Mouse (Mus musculus) forebrain, embryonic 11.5 days (tissue): ENCODE results near the gene Suco. TPM values are rescaled to one million over a fixed set of nuclear protein-coding genes. Genes with fewer than 3 reads are reported as not detected.

Experiments used
- ATAC-seq: fragments of 200-750 bp; cut with Nextera tagmentation; replicated peaks from 2 replicates; pipeline ENCODE4 v1.8.0; 2017; ENCODE audit warnings: moderate TSS enrichment; ENCODE audit not compliant: low FRiP score
- DNase-seq: peaks from one replicate; pipeline ENCODE4 v3.0.0-alpha.2; 2017; ENCODE audit warnings: low spot score
- H3K27ac ChIP-seq: fragments of 300-500 bp; sonication (generic); 2 replicates; pipeline ENCODE4 v1.5.1; 2014; ENCODE audit warnings: low read depth, low read length
- H3K27me3 ChIP-seq: fragments of 300-500 bp; sonication (generic); 2 replicates; pipeline ENCODE4 v1.6.1; 2014; ENCODE audit warnings: mild to moderate bottlenecking, low read length, mixed read lengths; ENCODE audit not compliant: control insufficient read depth, insufficient read depth
- H3K36me3 ChIP-seq: fragments of 300-500 bp; sonication (generic); 2 replicates; pipeline ENCODE4 v1.6.1; 2014; ENCODE audit warnings: mild to moderate bottlenecking, low read length, moderate library complexity, mixed read lengths; ENCODE audit not compliant: control insufficient read depth, insufficient read depth
- H3K4me1 ChIP-seq: fragments of 300-500 bp; sonication (generic); replicated peaks from 2 replicates; pipeline ENCODE4 v1.6.1; 2014; ENCODE audit warnings: low read length, mixed read lengths; ENCODE audit not compliant: control insufficient read depth, insufficient read depth
- H3K4me2 ChIP-seq: fragments of 300-500 bp; sonication (generic); 2 replicates; pipeline ENCODE4 v1.6.1; 2014; ENCODE audit warnings: low read depth, mild to moderate bottlenecking, low read length, moderate library complexity, mixed read lengths; ENCODE audit not compliant: severe bottlenecking
- H3K4me3 ChIP-seq: fragments of 300-500 bp; sonication (generic); 2 replicates; pipeline ENCODE4 v1.5.1; 2014; ENCODE audit warnings: low read depth, low read length
- H3K9ac ChIP-seq: fragments of 300-500 bp; sonication (generic); 2 replicates; pipeline ENCODE4 v1.6.1; 2014; ENCODE audit warnings: low read length
- H3K9me3 ChIP-seq: fragments of 300-500 bp; sonication (generic); 2 replicates; pipeline ENCODE4 v1.6.1; 2016; ENCODE audit warnings: low read length, mixed read lengths; ENCODE audit not compliant: control insufficient read depth
- WGBS: fragments of 180-500 bp; shearing (Covaris S2); extraction: QIAGEN DNeasy Blood & Tissue Kit; methylation state at CpG from one replicate; pipeline ENCODE4 v1.1.7; 2014; 5-methylcytosine and 5-hydroxymethylcytosine counted together
- polyA plus RNA-seq: library from polyadenylated mRNA; unstranded; fragments of >200 nt; fragmentation: Nextera tagmentation; extraction: Ambion mirVana; gene quantifications from 2 replicates; pipeline ENCODE4 v1.2.1, GENCODE M21; 2014

Gene Suco
- polyA plus RNA-seq, 1 experiment from 2014 or later = 34.0 TPM

DNA sequence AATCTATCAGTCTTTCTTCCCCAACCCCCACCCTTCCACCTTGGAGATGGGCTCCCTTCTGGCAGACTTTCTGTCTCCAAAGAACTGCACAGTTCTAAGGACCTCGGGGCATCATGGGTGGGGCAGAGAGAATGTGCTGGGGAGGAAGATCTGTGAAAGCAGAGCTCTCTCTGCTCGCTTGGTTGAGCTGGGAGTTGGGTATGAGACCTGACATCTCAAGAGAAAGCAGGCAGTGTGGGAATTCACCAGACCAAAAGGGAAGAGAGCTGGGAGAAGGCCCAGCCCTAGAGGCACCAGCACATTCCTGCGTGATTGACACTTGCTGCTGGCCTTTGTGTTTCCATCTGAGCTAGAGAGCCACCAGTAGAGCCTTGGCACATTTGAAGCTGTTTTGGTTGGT is 39.6 kb upstream of the Suco start:
- no peak for ATAC-seq
- Histone ChIP-seq H3K36me3 (no peaks in the 10 kb centered on the region), H3K27me3 (no peaks in the 10 kb centered on the region), H3K27ac (no peak overlapping the region), H3K4me1 (no peaks in the 10 kb centered on the region), H3K4me2 (no peak overlapping the region), H3K9me3 (no peaks in the 10 kb centered on the region), H3K4me3 (no peak overlapping the region), H3K9ac (no peak overlapping the region)
- 45% methylated on average over 3 of the region's 3 CpGs for WGBS
- DNase-seq = no peak

DNA sequence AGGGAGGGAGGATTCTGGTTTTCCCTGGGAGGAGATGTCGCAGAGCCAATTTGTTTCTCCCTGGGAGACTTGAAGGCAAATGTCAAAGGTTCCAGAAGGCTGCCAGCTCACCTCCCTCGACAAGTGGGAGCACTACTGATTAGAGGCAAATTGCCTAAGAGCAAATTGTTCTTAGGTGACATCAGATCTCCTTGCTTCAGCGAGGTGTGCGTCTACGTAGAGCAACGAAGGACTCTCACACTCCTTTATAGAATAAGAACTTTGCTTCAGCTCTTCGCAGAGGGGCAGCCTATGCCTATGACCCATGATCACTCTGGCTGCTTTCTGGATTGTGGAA is 37.1 kb upstream of the Suco start:
- H3K9me3 ChIP-seq = no peaks in the 10 kb centered on the region
- 76% methylated on average over 7 of the region's 7 CpGs for WGBS
- ATAC-seq (no peak), DNase-seq (no peak)
- no peak overlapping the region for H3K4me3 ChIP-seq
- no peak overlapping the region for H3K9ac ChIP-seq
- no peaks in the 10 kb centered on the region for H3K4me1 ChIP-seq
- H3K4me2 ChIP-seq = no peak overlapping the region
- no peaks in the 10 kb centered on the region for H3K36me3 ChIP-seq
- no peaks in the 10 kb centered on the region for H3K27me3 ChIP-seq
- H3K27ac ChIP-seq = no peak overlapping the region

DNA sequence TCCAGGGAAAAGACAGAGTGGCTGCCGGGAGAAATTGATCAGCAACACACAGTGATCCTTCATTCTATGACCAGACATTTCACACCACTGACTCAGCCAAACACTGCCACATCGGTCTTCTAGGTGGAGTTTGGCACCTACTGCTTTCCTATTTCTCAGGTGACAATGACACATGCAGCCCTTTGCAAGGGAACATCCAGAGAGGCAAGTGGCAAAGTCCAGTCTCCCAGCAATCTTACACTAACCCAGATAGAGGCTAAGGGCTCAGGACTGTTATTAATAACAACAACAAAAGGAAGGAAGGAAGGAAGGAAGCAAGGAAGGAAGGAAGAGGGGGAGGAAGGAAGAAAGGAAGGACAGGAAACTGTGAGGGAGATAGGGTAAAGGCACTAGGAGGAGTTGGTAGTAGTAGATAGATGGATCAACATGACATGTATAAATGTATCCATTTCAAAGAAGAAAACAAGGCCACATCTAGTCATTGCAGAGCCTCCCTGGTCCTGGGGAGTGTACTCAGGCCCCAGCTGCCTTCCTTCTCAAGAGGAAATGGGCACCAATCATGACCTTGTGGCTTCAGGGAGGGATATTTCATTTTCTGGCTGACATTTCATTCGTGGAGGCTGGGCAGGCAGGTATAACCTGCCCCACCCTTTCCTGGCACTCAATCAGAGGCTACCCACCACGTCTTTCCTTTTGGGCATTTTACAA is 36.6 kb upstream of the Suco start:
- no peak for DNase-seq
- Histone ChIP-seq H3K27me3 (no peaks in the 10 kb centered on the region), H3K4me1 (no peaks in the 10 kb centered on the region), H3K9ac (no peak overlapping the region), H3K36me3 (no peaks in the 10 kb centered on the region), H3K4me2 (no peak overlapping the region), H3K9me3 (no peaks in the 10 kb centered on the region), H3K4me3 (no peak overlapping the region), H3K27ac (no peak overlapping the region)
- no peak for ATAC-seq
- 73% methylated on average over 4 of the region's 4 CpGs for WGBS

DNA sequence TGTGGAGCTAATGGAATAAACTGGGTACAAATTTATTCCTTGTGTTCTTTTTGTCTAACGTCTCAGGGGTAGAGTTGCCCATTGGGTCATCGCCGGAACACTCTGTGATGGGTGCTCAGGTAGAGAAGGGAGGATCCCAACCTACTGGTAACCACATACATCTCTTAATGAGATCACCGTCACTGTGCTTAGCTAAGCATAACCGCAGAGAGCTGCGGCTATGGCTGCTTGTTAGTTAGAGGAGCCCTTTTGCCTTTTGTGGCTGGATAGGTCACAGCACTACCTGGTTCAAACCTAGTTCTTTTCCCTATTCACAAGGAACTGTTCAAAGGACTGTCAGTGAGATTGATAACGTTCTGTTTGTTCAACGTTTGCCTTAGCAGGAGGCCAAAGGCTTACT is 32.6 kb upstream of the Suco start:
- DNase-seq (no peak), ATAC-seq (no peak)
- 88% methylated on average over 8 of the region's 8 CpGs for WGBS
- Histone ChIP-seq H3K9me3 (no peaks in the 10 kb centered on the region), H3K4me1 (no peaks in the 10 kb centered on the region), H3K4me2 (no peak overlapping the region), H3K36me3 (no peaks in the 10 kb centered on the region), H3K9ac (no peak overlapping the region), H3K27ac (no peak overlapping the region), H3K4me3 (no peak overlapping the region), H3K27me3 (no peaks in the 10 kb centered on the region)

DNA sequence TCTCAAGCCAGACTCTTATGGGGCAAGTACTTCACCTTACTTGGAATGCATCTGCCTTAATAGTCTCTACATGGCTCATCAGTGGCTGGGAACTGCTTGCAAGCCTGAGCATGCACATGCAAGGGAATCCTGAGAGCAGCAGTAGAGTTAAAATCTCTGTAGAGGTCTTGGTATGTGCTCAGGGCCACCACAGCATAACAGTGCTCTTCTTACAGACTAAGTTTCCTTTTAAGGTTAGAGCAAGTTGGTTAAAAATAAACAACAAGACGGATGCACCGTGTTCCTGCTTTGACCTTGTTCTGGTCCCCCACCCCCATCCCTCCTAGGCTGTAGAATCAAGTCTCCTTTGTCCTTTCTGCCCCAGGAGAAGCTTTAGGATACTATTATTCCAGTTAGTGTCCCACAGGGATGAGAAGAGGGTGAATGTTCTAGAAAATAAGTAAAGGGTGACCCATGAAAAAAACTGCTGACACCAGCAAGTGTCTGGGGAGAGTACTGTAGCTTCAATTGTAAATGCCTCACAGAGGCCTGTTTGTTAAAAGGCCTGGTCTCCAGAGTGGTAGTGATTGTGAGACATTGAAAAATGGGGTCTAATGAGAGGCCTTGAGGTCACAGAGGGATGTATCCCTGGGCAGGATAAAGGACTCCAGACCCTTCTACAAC is 31.4 kb upstream of the Suco start:
- ATAC-seq = no peak
- 68% methylated on average over 2 of the region's 2 CpGs for WGBS
- no peak overlapping the region for H3K4me3 ChIP-seq

DNA sequence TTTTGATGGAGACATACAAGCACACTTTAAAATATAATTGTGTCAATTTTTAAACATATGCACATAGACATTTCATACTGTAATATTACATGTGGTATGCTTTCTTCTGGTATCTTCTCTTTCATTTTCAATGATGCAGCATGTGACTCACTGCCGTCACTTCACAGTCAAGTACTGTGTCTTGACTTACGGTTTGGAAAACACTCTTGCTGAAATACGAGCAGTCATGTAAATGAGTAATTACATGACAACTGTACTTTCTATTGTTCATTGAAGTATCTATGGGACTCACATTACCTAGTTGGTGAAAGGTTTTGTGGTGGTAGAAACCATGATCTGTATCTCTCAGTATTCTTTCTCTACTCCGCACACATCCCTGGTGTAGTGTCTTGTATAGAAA is 30.6 kb upstream of the Suco start:
- no peaks in the 10 kb centered on the region for H3K9me3 ChIP-seq
- H3K4me2 ChIP-seq = no peak overlapping the region
- H3K4me1 ChIP-seq = no peaks in the 10 kb centered on the region
- no peaks in the 10 kb centered on the region for H3K36me3 ChIP-seq
- no peak overlapping the region for H3K27ac ChIP-seq
- H3K9ac ChIP-seq = no peak overlapping the region
- 92% methylated on average over 4 of the region's 4 CpGs for WGBS
- DNase-seq = no peak
- no peak for ATAC-seq
- H3K27me3 ChIP-seq = no peaks in the 10 kb centered on the region
- no peak overlapping the region for H3K4me3 ChIP-seq

More for the DNA sequence above, 31.4 kb upstream of the Suco start:
- Histone ChIP-seq H3K9ac (no peak overlapping the region), H3K27ac (no peak overlapping the region), H3K4me1 (no peaks in the 10 kb centered on the region), H3K9me3 (no peaks in the 10 kb centered on the region), H3K4me2 (no peak overlapping the region), H3K36me3 (no peaks in the 10 kb centered on the region), H3K27me3 (no peaks in the 10 kb centered on the region)
- no peak for DNase-seq

DNA sequence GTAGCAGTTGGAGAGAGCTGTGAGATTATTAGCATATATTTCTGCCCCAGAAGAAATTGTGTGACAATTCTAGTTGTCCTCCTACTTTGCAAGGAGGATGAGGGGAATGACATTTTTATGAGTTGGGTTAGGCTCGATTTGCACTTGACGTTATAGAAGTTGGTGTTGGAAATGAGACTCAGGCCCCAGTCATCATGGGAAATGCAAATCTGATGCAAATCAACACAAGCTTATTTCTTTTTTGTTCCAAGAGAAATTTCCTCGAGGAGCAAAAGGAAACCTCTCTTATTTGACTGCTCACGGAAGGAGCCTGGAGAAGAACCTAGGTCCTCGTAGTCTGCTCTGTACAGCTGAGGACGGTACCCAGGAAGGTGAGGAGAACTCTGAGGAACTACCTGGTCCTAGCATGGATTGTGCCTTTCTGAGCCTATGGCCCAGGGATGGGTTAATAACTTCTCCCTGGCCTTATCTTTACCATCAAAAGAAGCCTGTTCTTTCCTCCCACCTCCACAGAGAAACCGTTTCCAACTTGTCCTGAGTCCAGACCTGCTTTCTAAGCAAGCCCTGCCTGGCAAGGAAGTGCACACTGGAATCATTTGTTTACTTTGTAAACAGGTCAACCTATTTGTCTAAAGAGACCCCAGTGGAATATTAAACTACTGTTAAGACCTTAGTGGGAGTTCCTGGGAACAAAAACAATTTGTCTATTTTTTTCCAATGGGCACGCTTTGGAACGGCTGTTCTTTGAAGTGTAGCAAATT is 26.4 kb upstream of the Suco start:
- no peak overlapping the region for H3K27ac ChIP-seq
- DNase-seq = no peak

DNA sequence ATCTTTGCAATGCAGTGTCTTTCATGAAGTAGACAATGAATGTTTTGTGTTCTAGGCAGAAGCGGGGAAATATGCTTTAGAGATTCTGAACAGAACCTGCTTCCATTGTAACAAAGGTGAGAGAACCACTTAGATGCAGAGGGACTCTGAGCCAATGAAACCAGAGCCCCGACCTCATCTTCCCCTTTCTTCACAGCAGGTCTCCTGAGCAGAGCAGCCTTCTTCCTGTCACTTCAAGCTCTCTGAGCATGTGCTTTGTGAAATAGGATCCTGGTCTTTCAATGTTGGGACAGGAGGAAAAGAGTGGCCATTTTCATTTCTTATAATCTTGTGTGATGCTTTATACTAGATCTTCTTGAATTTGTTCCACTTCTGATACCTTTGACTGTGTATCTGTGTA is 23.6 kb upstream of the Suco start:
- no peak for ATAC-seq
- no peak for DNase-seq
- H3K36me3 ChIP-seq = no peaks in the 10 kb centered on the region
- H3K9ac ChIP-seq = no peak overlapping the region
- WGBS = 63% methylated on average over 2 of the region's 2 CpGs
- no peaks in the 10 kb centered on the region for H3K27me3 ChIP-seq
- H3K4me1 ChIP-seq = no peaks in the 10 kb centered on the region
- H3K4me3 ChIP-seq = no peak overlapping the region
- H3K9me3 ChIP-seq = no peaks in the 10 kb centered on the region
- H3K4me2 ChIP-seq = no peak overlapping the region
- no peak overlapping the region for H3K27ac ChIP-seq

More for the DNA sequence above, 26.4 kb upstream of the Suco start:
- Histone ChIP-seq H3K36me3 (no peaks in the 10 kb centered on the region), H3K4me1 (no peaks in the 10 kb centered on the region), H3K27me3 (no peaks in the 10 kb centered on the region), H3K4me3 (no peak overlapping the region), H3K9me3 (no peaks in the 10 kb centered on the region), H3K9ac (no peak overlapping the region), H3K4me2 (no peak overlapping the region)
- ATAC-seq = no peak
- 85% methylated on average over 9 of the region's 9 CpGs for WGBS
